Mouse (Mus musculus): Measurements from ENCODE around the gene St6gal2. TPM values are rescaled to one million over a fixed set of nuclear protein-coding genes. Genes with fewer than 3 reads are reported as not detected.

The St6gal2 gene
- total RNA-seq, 2 experiments from 2014 or later, result 13.8 to 15.8 TPM

DNA sequence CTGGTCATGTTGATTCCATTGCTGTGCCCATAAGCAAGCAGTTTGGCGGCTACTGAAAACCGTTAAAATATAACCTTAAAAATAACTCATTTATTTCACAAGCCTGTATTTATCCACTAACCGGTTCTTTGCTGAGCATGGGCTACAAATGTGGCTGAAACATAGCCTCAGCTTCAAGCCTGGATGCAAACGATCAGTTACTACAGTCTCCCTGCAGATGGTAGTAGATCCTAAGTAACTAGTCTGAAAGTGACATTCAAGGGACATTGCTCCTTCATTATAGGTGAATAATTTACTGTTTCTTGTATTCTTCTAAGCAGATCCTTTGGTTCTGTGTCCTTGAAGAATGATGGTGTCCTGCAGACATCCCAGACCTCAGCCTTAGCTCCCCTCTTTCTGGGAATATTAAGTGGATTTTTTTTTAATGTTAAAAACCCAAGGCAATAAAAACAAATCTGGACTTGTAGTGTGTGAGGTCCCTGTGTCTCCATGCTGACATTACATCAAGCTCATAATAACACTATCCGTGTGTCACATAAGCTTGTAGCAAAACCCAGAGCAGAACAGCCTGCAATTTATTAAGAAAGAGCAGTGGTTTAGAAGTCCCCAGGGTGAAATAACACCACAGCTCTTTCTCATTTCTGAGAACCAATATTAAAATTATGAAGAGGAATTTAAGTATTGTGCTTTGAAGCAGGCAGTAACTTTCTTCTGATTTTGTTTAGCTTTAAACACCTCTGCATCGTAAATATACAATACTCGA, 39.1 kb downstream of the St6gal2 start:
- Histone ChIP-seq H3K4me3 (no peak overlapping the region), H3K27ac (no peak overlapping the region)
- DNase-seq (ENCODE audit: low spot score in 2 of 2), result no peak
- TF ChIP-seq CTCF (conservative IDR thresholded peaks at IDR 0.05), result peak; percentile 55

DNA sequence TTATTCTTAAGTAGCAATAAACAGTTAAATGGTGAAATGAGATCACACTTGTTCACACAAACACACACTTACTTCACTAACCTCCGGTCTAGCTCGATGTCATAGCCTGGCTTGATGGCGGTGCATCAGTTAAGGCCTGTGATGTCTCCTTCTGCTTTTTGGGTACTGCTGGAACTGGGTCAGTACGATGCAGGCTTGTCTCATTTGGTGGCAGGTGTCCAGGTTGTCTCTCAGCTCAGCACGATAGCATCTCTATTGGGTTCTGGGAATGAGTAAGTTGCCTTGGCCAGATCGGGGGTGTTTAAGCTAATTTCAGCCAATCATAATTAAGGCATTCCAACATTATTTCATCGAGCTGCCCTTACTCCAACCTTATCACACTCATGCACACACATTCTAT, 86.7 kb downstream of the St6gal2 start:
- no peak overlapping the region for H3K4me3 ChIP-seq
- DNase-seq (ENCODE audit: low spot score in 2 of 2), result no peak
- no peak for TF ChIP-seq CTCF (conservative IDR thresholded peaks at IDR 0.05)
- no peak overlapping the region for H3K27ac ChIP-seq

DNA sequence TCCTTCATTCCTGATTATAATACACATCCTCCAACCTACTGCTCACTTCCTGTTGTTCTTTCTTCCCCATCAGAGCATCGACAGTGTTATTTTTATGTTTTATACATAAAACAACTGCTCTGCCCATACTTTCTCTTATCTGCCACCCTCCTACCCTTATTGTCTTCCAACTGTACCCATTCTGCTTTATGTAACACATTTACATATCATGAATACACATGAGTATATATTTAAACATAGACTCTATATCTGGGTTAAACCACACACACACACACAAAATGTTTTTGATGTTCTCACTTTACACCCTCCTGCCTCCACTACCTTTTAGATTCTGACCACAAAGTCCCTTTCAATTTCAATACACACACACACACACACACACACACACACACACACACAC, 103.3 kb downstream of the St6gal2 start:
- DNase-seq (ENCODE audit: low spot score in 2 of 2), result no peak
- Histone ChIP-seq H3K27ac (no peak overlapping the region), H3K4me3 (no peak overlapping the region)
- no peak for TF ChIP-seq CTCF (conservative IDR thresholded peaks at IDR 0.05)

DNA sequence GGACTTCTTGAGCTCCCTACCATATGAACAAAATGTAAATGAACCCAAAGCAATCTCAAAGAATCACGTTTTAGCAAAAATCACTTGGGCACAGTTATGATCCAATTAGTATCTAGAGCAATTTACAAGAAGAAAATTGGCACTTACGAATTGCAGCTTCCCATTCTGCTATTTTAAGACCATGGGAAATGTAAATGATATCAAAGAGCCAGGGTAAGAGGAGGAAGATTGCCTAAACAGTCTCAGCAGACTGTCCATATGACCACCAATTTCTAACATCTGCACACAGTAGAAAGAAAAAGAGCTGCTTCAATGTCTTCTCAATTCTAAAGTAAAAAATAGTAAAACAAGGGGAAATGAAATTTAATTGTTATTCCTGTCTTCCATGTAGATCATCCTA, 116.6 kb downstream of the St6gal2 start:
- no peak overlapping the region for H3K27ac ChIP-seq
- no peak for DNase-seq (ENCODE audit: low spot score in 2 of 2)

More for the DNA sequence above, 116.6 kb downstream of the St6gal2 start:
- H3K4me3 ChIP-seq, result no peak overlapping the region
- no peak for TF ChIP-seq CTCF (conservative IDR thresholded peaks at IDR 0.05)

Other genes with a start within 250 kb of the St6gal2 start
- gene Vmn2r118, start 179.8 kb downstream of the St6gal2 start, total RNA-seq (2021), result not detected